Mouse (Mus musculus) T-helper 2 cell (primary cell): ENCODE measurements around the gene Pinlyp.

Source experiments
- in situ Hi-C: fragments of 300-600 bp; cut with MboI, MseI; formaldehyde crosslinking; loops from one replicate; pipeline ENCODE4 v1.15.1; 2025; ENCODE audit warnings: high pct_unique_total_duplicates

Gene Pinlyp

GRCm38 (mm10) chr7:24546068-24546614 lies at the start of gene Pinlyp, which contains the start of gene Xrcc1:
Gene Pinlyp (minus strand): TSS chr7:24546118.
Gene Xrcc1 (plus strand): TSS chr7:24546289.
- in situ Hi-C loops: no loop called here

- in situ Hi-C loops: no loop called here
These were observed 49.5 kb upstream of the Pinlyp start for GRCm38 (mm10) chr7:24595464-24595863.

GRCm38 (mm10) chr7:24594309-24594803 lies 48.4 kb upstream of the Pinlyp start:
- in situ Hi-C loops: no loop called here

DNA sequence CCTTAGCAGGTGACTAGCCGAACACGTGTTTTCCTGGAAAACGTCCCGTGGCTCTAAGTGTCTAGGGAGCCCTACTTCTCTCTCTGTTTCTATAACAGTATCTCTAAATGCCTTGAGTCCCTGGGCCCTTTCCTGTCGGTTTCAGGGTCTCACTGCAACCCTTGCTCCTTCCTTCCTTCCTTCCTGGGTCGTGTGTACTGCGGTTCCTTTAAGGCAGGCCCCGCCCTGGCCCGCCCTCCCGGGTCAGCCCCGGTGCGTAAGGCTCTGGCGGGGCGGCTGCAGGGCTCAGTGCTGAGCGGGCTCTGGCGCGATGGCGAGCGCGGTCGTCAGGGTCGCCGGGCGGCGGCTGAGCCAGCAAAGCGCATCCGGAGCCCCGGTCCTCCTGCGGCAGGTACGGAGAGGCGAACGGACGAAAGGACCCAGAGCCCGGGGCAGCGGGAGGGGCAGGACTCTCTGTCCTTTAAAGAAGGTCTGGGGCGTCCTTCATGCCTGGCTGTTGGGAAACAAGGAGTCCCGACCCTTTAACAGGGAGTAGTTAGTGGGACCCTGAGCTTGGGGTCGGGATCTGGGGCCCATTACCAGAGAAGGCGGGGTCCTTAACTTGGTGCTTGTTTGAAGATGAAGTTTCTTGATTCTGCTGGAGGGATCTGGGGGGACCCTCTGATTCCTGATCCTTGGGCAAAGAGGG lies 47.8 kb upstream of the Pinlyp start:
- in situ Hi-C loops: no loop called here

DNA sequence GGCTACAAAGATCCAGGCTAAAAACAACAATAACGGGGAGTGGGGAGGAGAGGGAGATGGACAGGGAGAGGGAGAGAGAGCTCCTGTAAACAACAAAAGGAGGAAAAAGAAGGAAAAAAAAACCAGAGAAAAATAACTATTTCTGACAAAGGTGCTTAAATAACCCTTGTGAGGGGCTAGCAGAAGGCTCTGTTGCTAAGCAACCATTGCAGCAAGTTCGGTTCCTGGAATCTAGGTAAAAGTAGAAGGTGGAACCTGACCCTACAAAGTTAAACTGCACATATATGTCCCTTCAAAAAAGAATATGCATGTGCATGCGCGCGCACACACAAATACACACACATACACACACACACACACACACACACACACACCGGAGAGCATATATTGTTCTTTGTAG lies 46.9 kb upstream of the Pinlyp start:
- in situ Hi-C loops: no loop called here

- in situ Hi-C loops: no loop called here
These were observed 46.2 kb upstream of the Pinlyp start for GRCm38 (mm10) chr7:24592163-24592562.

GRCm38 (mm10) chr7:24591735-24592134 lies 45.8 kb upstream of the Pinlyp start:
- in situ Hi-C loops: no loop called here

- in situ Hi-C loops: no loop called here
These were observed 42.4 kb upstream of the Pinlyp start for GRCm38 (mm10) chr7:24588336-24588735.

DNA sequence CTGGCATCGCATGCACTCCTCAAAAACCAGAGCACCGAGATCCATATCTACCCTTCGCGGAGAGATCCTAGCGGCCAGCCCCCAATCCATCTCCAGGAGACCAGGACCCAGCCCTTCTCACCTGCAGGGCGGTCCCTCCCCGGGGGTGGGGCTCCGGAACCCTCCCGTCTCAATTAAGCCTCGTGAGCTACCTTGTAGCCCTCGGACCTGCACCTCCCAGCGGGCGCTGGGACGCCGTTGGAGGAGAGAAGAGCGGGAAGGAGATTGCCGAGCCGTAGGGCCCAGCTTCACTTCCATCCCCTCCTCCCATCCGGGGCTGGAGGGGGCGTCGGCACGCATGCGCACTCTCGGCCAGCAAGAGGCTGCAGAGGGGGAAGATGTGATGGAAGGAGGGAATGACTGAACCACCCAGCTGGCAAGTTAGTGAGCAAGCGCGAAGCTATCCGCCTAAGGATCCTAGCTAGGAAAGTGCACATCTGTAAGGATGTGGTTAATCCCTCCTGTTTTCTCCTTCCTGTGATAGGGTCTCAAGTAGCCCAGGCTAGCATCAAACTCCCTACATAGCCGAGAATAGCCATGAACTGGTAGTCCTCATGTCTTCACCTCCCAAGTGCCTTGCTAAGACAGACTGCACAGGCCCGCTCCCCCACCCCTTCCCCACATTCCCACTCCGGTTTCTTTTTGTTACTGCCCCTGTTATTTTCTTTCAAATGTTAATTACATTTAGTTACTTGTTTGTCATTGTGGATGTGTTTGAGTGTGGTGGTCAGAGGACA lies 41.6 kb upstream of the Pinlyp start, which contains the start of the genes Ethe1 and Zfp575:
Gene Ethe1, plus strand, starts transcription at position 214 of the 776 bp plus-strand sequence.
Gene Zfp575, minus strand, starts transcription at position 312 of the 776 bp plus-strand sequence.
- in situ Hi-C loops: no loop called here

- in situ Hi-C loops: no loop called here
These were observed 40.9 kb upstream of the Pinlyp start for GRCm38 (mm10) chr7:24586828-24587227.

DNA sequence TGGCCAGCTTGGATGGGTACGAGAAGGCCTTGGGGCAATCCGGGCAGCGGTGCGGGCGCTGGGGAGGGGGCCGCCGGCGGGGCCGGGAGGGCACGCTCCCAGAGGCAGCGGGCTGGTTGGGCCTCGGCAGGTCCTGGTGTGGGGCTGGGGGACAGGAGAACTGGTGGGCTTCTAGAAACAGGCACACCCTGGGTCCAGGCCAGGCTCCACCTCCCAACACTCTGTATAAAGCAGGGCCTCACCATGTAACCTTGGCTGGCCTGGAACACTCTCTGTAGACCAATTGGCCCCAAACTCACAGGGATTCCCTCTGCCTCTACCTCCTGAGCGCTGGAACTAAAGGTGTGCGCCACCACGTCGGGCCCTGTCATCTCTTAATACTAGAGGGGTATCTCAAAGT lies 40.1 kb upstream of the Pinlyp start:
- in situ Hi-C loops: no loop called here

- in situ Hi-C loops: no loop called here
These were observed 39.0 kb upstream of the Pinlyp start for GRCm38 (mm10) chr7:24584876-24585275.

- in situ Hi-C loops: no loop called here
These were observed 31.9 kb upstream of the Pinlyp start for GRCm38 (mm10) chr7:24577811-24578210.

DNA sequence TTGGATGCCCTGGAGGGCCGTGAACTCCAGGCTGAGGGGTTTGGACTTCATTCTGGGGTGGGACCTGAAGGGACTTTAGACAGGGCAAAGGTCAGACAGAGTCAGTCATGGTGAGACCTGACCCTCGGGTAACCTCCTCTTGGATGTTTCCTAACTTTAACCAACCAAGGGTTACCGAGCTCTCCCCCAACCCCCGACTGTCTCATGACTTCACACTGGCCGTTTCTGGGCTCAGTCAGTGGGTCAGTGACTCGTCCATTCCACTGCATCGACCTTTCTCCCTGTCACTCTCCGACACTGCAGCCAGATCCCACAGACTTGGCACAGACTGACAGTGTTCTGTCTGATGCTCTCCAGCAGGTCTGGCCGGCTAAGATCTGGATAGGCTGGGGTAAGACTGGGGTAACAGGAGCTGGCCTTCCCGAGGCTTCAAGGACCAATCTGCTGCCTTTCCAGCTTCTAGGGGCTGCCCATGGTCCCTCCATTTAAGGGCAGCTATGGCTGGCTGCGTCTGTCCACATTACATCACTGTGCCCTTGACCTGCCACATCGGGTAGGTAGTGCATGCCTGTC lies 28.4 kb upstream of the Pinlyp start:
- in situ Hi-C loops: loop anchor here (5.0 kb wide), 1 partner anchor 37 kb away; no protein-coding TSS in a partner anchor

DNA sequence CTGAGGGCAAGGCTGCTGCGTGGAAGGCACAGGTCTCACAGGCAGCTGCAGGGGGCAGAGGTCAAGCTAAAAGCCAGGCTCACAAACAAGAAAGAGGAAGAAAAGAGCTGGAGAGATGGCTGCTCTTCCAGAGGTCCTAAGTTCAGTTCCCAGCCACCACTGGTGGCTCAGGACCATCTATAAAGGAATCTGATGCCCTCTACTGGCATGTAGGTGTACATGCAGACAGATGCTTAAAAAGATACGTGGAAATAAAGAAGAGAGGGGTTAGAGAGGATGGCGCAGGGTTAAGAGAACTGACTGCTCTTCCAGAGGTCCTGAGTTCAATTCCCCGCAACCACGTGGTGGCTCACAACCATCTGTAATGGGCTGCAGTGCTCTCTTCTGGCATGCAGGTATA lies 26.5 kb upstream of the Pinlyp start:
- in situ Hi-C loops: loop anchor here (5.0 kb wide), 1 partner anchor 35 kb away; no protein-coding TSS in a partner anchor

DNA sequence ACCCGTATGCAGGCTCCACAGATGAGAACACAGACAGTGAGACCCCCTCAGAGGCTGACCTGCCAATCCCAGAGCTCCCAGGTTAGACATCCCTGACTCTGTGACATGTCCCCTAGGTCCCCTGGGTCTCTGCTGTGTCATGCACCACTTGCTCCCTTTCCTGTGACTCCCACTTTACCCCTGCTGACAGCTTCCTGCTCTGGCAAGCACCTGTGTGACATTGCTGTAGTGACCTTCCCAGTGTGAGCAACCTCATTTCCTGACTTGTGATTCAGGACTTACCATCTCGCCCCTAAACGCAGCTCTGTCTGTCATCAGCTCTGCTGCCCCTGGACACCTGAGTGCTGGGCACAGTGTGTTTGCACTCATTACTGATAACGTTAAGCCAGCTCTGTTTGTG lies 25.2 kb upstream of the Pinlyp start:
- in situ Hi-C loops: loop anchor here (5.0 kb wide), 1 partner anchor 34 kb away; no protein-coding TSS in a partner anchor

- in situ Hi-C loops: no loop called here
These were observed 22.6 kb upstream of the Pinlyp start for GRCm38 (mm10) chr7:24568512-24568911.

DNA sequence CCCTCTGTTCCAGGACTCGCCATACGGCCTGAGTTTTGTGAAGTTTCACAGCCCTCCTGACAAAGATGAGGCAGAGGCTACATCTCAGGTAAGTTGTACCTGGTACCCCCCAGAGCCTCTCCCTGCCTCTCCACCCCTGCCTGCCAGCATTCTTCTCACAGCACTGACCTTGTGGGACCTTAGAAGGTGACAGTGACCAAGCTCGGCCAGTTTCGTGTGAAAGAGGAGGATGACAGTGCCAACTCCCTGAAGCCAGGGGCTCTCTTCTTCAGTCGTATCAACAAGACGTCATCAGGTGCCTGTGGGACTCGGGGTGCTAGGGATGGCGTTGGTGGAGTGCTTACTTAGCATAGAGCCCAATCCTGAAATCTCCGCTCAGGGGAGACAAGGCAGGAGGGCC lies 20.3 kb upstream of the Pinlyp start:
- in situ Hi-C loops: no loop called here

DNA sequence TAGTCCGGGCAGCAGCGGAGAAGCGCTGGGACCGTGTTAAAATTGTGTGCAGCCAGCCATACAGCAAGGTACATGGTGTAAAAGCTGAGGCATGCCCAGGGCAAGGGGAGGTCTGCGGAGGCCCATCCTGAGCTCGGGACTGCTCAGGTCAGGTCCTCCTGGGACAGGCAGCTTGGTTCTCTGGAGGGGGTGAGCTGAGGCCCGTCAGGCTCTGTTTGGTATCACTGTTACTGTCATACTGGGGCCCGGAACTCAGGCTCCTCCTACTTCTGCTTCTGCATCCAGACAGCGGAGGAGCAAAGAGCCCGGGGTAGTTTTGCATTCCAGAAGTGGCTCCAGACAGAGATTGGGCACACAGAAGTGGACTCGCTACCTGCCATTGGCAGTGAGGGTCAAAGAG lies 19.7 kb upstream of the Pinlyp start:
- in situ Hi-C loops: no loop called here

- in situ Hi-C loops: no loop called here
These were observed 18.8 kb upstream of the Pinlyp start for GRCm38 (mm10) chr7:24564607-24565265.

DNA sequence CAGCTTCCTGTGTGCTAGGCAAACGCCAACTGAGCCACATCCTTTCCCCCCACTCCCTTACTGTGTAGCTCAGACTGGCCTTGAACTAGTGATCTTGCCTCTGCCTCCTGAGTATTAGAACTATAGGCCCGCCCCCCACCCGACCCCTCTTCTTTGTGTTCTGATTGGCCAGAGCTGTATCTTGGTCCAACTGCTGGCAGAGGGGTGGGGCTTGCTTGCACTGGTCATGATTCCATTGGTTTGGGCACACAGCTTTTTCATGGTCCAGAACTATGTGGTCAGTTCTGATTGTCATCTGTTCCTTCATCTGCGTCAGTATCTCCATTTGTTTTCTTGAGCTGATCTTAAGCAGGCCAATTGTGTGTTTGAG lies 17.9 kb upstream of the Pinlyp start:
- in situ Hi-C loops: no loop called here
